Mouse (Mus musculus) embryonic facial prominence, embryonic 14.5 days (tissue): ENCODE measurements around the gene Fam72a. TPM values are rescaled to one million over a fixed set of nuclear protein-coding genes. Genes with fewer than 3 reads are reported as not detected.
A peak's percentile ranks its signal among the peaks of the same experiment; 100 is the strongest.

ENCODE experiments used
- ATAC-seq: fragments of 200-750 bp; cut with Nextera tagmentation; 2 replicates; pipeline ENCODE4 v1.8.0; 2017; ENCODE audit warnings: low read depth, moderate number of reproducible peaks, moderate TSS enrichment
- DNase-seq: peaks from one replicate; pipeline ENCODE4 v3.0.0-alpha.2; 2015; ENCODE audit warnings: low spot score
- H3K27ac ChIP-seq: fragments of 300-500 bp; sonication (generic); replicated peaks from 2 replicates; pipeline ENCODE4 v1.5.1; 2014; ENCODE audit warnings: low read depth, mild to moderate bottlenecking, low read length, moderate library complexity
- H3K27me3 ChIP-seq: fragments of 300-500 bp; sonication (generic); replicated peaks from 2 replicates; pipeline ENCODE4 v1.6.1; 2014; ENCODE audit warnings: low read length; ENCODE audit not compliant: control insufficient read depth, insufficient read depth
- H3K36me3 ChIP-seq: fragments of 300-500 bp; sonication (generic); 2 replicates; pipeline ENCODE4 v1.6.1; 2014; ENCODE audit warnings: low read length, mixed read lengths; ENCODE audit not compliant: control insufficient read depth, insufficient read depth
- H3K4me1 ChIP-seq: fragments of 300-500 bp; sonication (generic); 2 replicates; pipeline ENCODE4 v1.6.1; 2014; ENCODE audit warnings: antibody characterized with exemption, low read length; ENCODE audit not compliant: control insufficient read depth, insufficient read depth
- H3K4me2 ChIP-seq: fragments of 300-500 bp; sonication (generic); 2 replicates; pipeline ENCODE4 v1.6.1; 2014; ENCODE audit warnings: low read depth, mild to moderate bottlenecking, low read length, moderate library complexity, mixed read lengths
- H3K4me3 ChIP-seq: fragments of 300-500 bp; sonication (generic); 2 replicates; pipeline ENCODE4 v1.5.1; 2014; ENCODE audit warnings: low read depth, mild to moderate bottlenecking, low read length
- H3K9ac ChIP-seq: fragments of 300-500 bp; sonication (generic); 2 replicates; pipeline ENCODE4 v1.6.1; 2014; ENCODE audit warnings: low read depth, mild to moderate bottlenecking, low read length, moderate library complexity, mixed read lengths
- H3K9me3 ChIP-seq: fragments of 300-500 bp; sonication (generic); 2 replicates; pipeline ENCODE4 v1.6.1; 2016; ENCODE audit warnings: low read length; ENCODE audit not compliant: control insufficient read depth
- WGBS: fragments of 180-500 bp; shearing (Covaris S2); extraction: QIAGEN DNeasy Blood & Tissue Kit; methylation state at CpG from one replicate; pipeline ENCODE4 v1.1.7; 2014; 5-methylcytosine and 5-hydroxymethylcytosine counted together
- polyA plus RNA-seq: library from polyadenylated mRNA; unstranded; fragments of >200 nt; fragmentation: Nextera tagmentation; extraction: Ambion mirVana; gene quantifications from 2 replicates; pipeline ENCODE4 v1.2.1, GENCODE M21; 2014

Fam72a gene
- polyA plus RNA-seq, result 2.5 and 3.5 TPM in 2 replicates

DNA sequence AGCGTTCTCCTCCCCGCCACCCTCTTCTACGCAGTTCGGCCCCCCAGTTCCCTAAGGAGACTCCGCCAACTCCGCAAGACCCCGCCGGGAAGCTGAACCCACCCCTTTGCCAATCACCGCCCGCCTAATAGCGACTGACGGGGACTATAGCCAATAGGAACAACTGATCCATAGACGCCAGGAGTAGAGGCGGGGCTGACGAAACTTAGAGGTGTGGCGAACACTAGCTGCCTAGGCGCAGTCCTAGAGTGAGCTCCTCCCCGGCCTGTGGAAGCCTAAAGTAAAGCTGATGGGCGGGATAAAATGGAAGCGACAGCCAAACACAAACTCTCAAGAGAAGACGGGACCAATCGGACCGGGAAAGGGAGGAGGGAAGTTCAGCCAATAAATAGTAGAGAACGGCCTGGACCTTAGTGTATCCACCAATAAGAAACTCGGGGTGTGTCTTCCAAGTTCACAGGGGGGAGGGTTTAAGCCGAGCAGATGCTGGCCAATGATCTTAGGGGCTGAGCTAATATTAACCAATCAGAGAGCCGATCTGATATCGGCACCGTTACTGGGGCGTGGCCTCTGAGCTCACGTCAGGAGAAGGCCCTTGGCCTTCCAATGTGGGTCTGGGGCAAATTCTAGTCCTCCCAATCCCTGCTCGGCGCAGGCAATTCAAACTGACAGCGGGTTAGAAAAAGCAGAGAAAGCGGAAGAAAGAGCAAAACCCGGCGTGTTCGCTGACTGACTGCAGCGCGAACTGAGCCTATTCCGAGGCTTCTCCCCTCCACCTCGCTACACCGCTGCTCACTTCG lies at the start of gene Fam72a, which contains the start of gene Srgap2:
Fam72a (plus strand) TSS at position 623 of the 800 bp plus-strand sequence.
Srgap2 (minus strand) TSS at position 72 of the 800 bp plus-strand sequence.
- H3K27ac ChIP-seq, result peak within 1 kb of the TSS; percentile 96
- under 1% methylated on average over 43 of the region's 44 CpGs for WGBS
- peak; percentile 96 for ATAC-seq
- H3K4me3 ChIP-seq, result peak within 1 kb of the TSS; percentile 80
- H3K27me3 ChIP-seq, result no peaks in the 10 kb centered on the region
- H3K4me2 ChIP-seq, result peak within 1 kb of the TSS; percentile 80
- DNase-seq, result peak; percentile 100
- peak within 1 kb of the TSS; percentile 81 for H3K9ac ChIP-seq
- no peaks in the 10 kb centered on the region for H3K9me3 ChIP-seq
- H3K36me3 ChIP-seq, result no peaks in the 10 kb centered on the region
- H3K4me1 ChIP-seq, result peaks cover 32% of the 10 kb centered on the region

DNA sequence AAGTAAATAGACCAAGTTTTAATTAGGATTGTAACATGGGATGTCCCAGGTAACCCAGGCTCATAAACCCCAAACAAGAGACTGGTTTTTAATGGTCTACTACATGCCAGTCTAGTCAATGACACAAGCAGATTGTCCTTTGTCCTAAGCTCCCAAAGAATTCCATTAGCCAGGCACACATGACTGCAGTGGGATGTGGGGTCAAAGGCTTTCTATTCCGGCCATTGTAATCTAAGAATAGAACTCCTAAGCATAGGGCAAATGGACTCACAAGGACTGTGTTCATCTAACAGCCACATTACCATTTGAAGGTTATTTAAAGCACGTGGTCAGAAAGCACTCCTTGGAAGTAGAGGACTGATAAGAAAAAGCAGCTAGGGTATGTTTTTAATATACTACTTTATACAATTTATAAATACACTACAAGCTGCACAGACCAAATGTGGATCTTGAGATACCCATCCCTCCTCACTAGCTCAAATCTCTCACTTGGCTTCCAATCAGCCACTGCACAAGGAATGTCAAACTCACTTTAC lies 48.9 kb upstream of the Fam72a start:
- DNase-seq, result no peak
- peaks cover 16% of the 10 kb centered on the region for H3K9me3 ChIP-seq
- no peak overlapping the region for H3K9ac ChIP-seq
- no peaks in the 10 kb centered on the region for H3K4me1 ChIP-seq
- no peak overlapping the region for H3K4me2 ChIP-seq
- H3K4me3 ChIP-seq, result no peak overlapping the region
- H3K36me3 ChIP-seq, result peaks cover 4% of the 10 kb centered on the region; the same call in 1 of the 2 replicates
- no peak overlapping the region for H3K27ac ChIP-seq
- no peaks in the 10 kb centered on the region for H3K27me3 ChIP-seq
- no peak for ATAC-seq
- WGBS, result 66% methylated on average over 2 of the region's 2 CpGs

DNA sequence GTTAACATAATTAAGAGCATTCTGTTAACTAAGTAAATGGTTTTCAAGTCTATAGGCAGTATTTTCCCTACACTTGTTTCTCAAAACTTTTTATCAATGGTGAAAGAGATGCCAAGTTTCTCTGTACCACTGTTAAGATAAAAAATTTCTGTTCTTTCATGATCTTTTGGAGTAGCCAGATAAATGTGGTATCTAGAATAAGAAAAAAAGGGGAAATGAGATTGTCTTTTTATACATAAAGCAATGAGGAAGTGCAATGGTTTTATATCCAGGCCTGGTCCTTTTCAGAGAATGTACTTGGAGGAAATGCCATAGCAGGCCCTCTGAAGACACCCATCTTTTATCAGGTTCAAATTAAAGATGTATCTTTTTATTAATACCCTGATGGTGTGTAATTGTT lies 46.3 kb upstream of the Fam72a start:
- peaks cover 4% of the 10 kb centered on the region; the same call in 1 of the 2 replicates for H3K4me1 ChIP-seq
- no peak overlapping the region for H3K4me3 ChIP-seq
- H3K36me3 ChIP-seq, result peaks cover 4% of the 10 kb centered on the region; the same call in 1 of the 2 replicates
- ATAC-seq (no peak), DNase-seq (no peak)
- H3K9ac ChIP-seq, result no peak overlapping the region
- no peaks in the 10 kb centered on the region for H3K27me3 ChIP-seq
- H3K9me3 ChIP-seq, result peaks cover 16% of the 10 kb centered on the region
- no peak overlapping the region for H3K27ac ChIP-seq
- no peak overlapping the region for H3K4me2 ChIP-seq

DNA sequence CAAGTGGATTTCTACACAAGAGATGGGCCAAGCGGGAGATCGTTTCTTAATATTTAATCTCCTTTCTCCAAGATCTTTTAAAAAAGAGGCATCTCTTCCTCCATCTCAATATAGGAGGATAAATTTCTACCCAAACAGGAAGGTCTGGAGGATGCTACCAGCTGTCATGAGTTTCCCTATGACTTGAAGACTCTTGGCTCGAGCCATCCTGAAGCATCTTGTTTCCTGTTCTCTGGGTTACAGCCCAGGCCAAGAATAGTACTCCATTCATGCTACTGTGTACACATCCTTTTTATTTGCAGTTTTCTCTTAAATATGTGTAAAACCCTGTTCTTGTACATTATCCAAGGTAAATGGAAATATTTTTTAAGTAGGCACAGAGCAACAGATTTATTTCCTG lies 45.5 kb upstream of the Fam72a start:
- Histone ChIP-seq H3K36me3 (peaks cover 4% of the 10 kb centered on the region; the same call in 1 of the 2 replicates), H3K27ac (no peak overlapping the region), H3K27me3 (no peaks in the 10 kb centered on the region), H3K4me1 (peaks cover 6% of the 10 kb centered on the region; the same call in 1 of the 2 replicates), H3K9ac (no peak overlapping the region), H3K4me2 (no peak overlapping the region), H3K9me3 (peaks cover 16% of the 10 kb centered on the region), H3K4me3 (no peak overlapping the region)
- 81% methylated on average over 3 of the region's 3 CpGs for WGBS
- DNase-seq (no peak), ATAC-seq (no peak)

- Histone ChIP-seq H3K27ac (no peak overlapping the region), H3K4me3 (no peak overlapping the region), H3K4me2 (no peak overlapping the region), H3K27me3 (no peaks in the 10 kb centered on the region), H3K9me3 (no peaks in the 10 kb centered on the region), H3K9ac (no peak overlapping the region), H3K4me1 (peaks cover 6% of the 10 kb centered on the region; the same call in 1 of the 2 replicates), H3K36me3 (no peaks in the 10 kb centered on the region)
- ATAC-seq (no peak), DNase-seq (no peak)
- 62% methylated on average over 5 of the region's 5 CpGs for WGBS
These were observed 41.4 kb upstream of the Fam72a start for GRCm38 (mm10) chr1:131486094-131486850.

- Histone ChIP-seq H3K4me1 (peaks cover 7% of the 10 kb centered on the region; the same call in 1 of the 2 replicates), H3K4me2 (no peak overlapping the region), H3K27ac (no peak overlapping the region), H3K9me3 (no peaks in the 10 kb centered on the region), H3K9ac (no peak overlapping the region), H3K27me3 (no peaks in the 10 kb centered on the region), H3K36me3 (no peaks in the 10 kb centered on the region), H3K4me3 (no peak overlapping the region)
- ATAC-seq (no peak), DNase-seq (no peak)
- WGBS, result 73% methylated on average over 3 of the region's 3 CpGs
These were observed 38.4 kb upstream of the Fam72a start for GRCm38 (mm10) chr1:131489312-131489711.

DNA sequence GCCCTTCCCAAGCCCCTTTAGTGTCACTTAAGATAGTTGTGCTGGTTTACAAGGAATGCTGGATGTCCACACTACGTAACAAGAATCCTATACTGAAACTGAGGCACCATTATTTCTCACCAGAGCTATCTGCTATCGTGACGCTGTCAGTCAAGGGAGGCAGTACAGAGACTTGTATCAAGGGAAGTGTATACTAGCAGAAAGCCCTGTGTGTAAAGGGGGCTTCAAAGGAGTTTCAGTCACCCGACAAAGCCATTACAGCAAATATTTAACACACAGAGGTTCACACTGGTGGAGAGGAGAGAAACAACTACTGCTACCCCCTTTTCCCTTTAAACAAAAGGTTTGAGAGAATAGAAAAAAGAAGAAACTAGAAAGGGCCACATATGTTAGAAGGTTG lies 36.1 kb upstream of the Fam72a start:
- H3K4me3 ChIP-seq, result no peak overlapping the region
- peaks cover 5% of the 10 kb centered on the region for H3K4me1 ChIP-seq
- H3K9me3 ChIP-seq, result no peaks in the 10 kb centered on the region
- H3K9ac ChIP-seq, result no peak overlapping the region
- 48% methylated on average over 4 of the region's 4 CpGs for WGBS
- no peak for ATAC-seq
- H3K4me2 ChIP-seq, result no peak overlapping the region
- no peak overlapping the region for H3K27ac ChIP-seq
- H3K27me3 ChIP-seq, result no peaks in the 10 kb centered on the region
- H3K36me3 ChIP-seq, result no peaks in the 10 kb centered on the region
- no peak for DNase-seq

- Histone ChIP-seq H3K9ac (no peak overlapping the region), H3K27ac (no peak overlapping the region), H3K4me1 (peaks cover 5% of the 10 kb centered on the region), H3K4me3 (no peak overlapping the region), H3K27me3 (no peaks in the 10 kb centered on the region), H3K36me3 (no peaks in the 10 kb centered on the region), H3K9me3 (no peaks in the 10 kb centered on the region), H3K4me2 (no peak overlapping the region)
- ATAC-seq (no peak), DNase-seq (no peak)
- WGBS, result 60% methylated on average over 2 of the region's 2 CpGs
These were observed 35.3 kb upstream of the Fam72a start for GRCm38 (mm10) chr1:131492360-131492759.
